In genomic region chr3:126210226-126210625, GRCm38 (mm10) we compare ENCODE assay signal across 19 mouse cellular contexts.
"Had no signal": no experiment of that assay in that cellular context is flagged by ENCODE, and none has a peak within 500 bp of the region (broad histone marks: within the 10 kb centered on the region; RNA-seq: fewer than 3 reads in every experiment).

No protein-coding gene starts in this region.

- H3K27ac ChIP-seq: kidney, postnatal 0 days; layer of hippocampus, adult 2 months; limb, embryonic 12.5 days; limb, embryonic 15.5 days; liver, embryonic 14.5 days; macrophage; midbrain, embryonic 15.5 days; stomach, postnatal 0 days had no signal

- H3K9ac ChIP-seq: limb, embryonic 12.5 days; limb, embryonic 15.5 days; liver, embryonic 14.5 days; liver, postnatal 0 days; lung, embryonic 14.5 days; midbrain, embryonic 15.5 days had no signal

- H3K4me2 ChIP-seq: limb, embryonic 12.5 days; limb, embryonic 15.5 days; liver, embryonic 11.5 days; lung, embryonic 14.5 days; midbrain, embryonic 15.5 days had no signal

- DNase-seq: kidney, adult 2 months; kidney, postnatal 25 days; layer of hippocampus, adult 9-11 months; liver, postnatal 0 days; lung, embryonic 14.5 days; thymus, adult 2 months; thymus, postnatal 14 days; thymus, postnatal 4 days had no signal

- H3K9me3 ChIP-seq: limb, embryonic 12.5 days; limb, embryonic 15.5 days; midbrain, embryonic 15.5 days had no signal

- H3K36me3 ChIP-seq: limb, embryonic 12.5 days; limb, embryonic 15.5 days; midbrain, embryonic 15.5 days had no signal

- H3K27me3 ChIP-seq: limb, embryonic 12.5 days; limb, embryonic 15.5 days; midbrain, embryonic 15.5 days had no signal

- H3K4me1 ChIP-seq: limb, embryonic 12.5 days; limb, embryonic 15.5 days; midbrain, embryonic 15.5 days had no signal

- ATAC-seq: liver, postnatal 0 days; lung, postnatal 0 days; midbrain, embryonic 15.5 days had no signal

- H3K4me3 ChIP-seq: layer of hippocampus, adult 2 months; limb, embryonic 12.5 days; limb, embryonic 15.5 days; midbrain, embryonic 15.5 days; myocyte had no signal
